Mouse (Mus musculus): ENCODE measurements around the gene Zcchc3. TPM values are rescaled to one million over a fixed set of nuclear protein-coding genes. Genes with fewer than 3 reads are reported as not detected.
"Not testable (repeated sequence)": the region's sequence is repeated elsewhere in the genome, so short reads cannot be mapped to it uniquely, and the experiment has no call there.

Gene Zcchc3
- polyA plus RNA-seq, 1 experiment: 1.7 TPM

GRCm38 (mm10) chr2:152443281-152443680 lies 28.5 kb upstream of the Zcchc3 start:
- H3K36me3 ChIP-seq (ENCODE audit: control insufficient read depth, insufficient read depth, low read length): no peaks in the 10 kb centered on the region
- 97% methylated on average over 8 of the region's 8 CpGs for WGBS
- no peak for TF ChIP-seq POLR2A (IDR thresholded peaks at IDR 0.05; ENCODE audit: control insufficient read depth, extremely low read depth, insufficient read depth, low read length, poor library complexity)
- no peak for TF ChIP-seq CTCF (IDR thresholded peaks at IDR 0.05; ENCODE audit: borderline replicate concordance, control insufficient read depth, extremely low read depth, insufficient read depth, low read length, poor library complexity)
- no peaks in the 10 kb centered on the region for H3K27me3 ChIP-seq (ENCODE audit: control insufficient read depth, insufficient read depth, low read length)
- no peaks in the 10 kb centered on the region for H3K4me1 ChIP-seq (replicated peaks; ENCODE audit: control insufficient read depth, insufficient read depth, low read length)
- H3K27ac ChIP-seq (ENCODE audit: control insufficient read depth, insufficient read depth, low read length): no peak overlapping the region
- no peak for DNase-seq
- no peak overlapping the region for H3K4me3 ChIP-seq (ENCODE audit: control insufficient read depth, insufficient read depth, low read length)

- Histone ChIP-seq H3K4me1 (replicated peaks; ENCODE audit: control insufficient read depth, insufficient read depth, low read length) (peaks cover 1% of the 10 kb centered on the region; the same call in 1 of the 2 replicates), H3K27ac (ENCODE audit: control insufficient read depth, insufficient read depth, low read length) (no peak overlapping the region), H3K4me3 (ENCODE audit: control insufficient read depth, insufficient read depth, low read length) (no peak overlapping the region), H3K36me3 (ENCODE audit: control insufficient read depth, insufficient read depth, low read length) (no peaks in the 10 kb centered on the region), H3K27me3 (ENCODE audit: control insufficient read depth, insufficient read depth, low read length) (no peaks in the 10 kb centered on the region)
- TF ChIP-seq POLR2A (IDR thresholded peaks at IDR 0.05; ENCODE audit: control insufficient read depth, extremely low read depth, insufficient read depth, low read length, poor library complexity) (no peak), CTCF (IDR thresholded peaks at IDR 0.05; ENCODE audit: borderline replicate concordance, control insufficient read depth, extremely low read depth, insufficient read depth, low read length, poor library complexity) (no peak)
- DNase-seq: no peak
- WGBS: 89% methylated on average over 4 of the region's 4 CpGs
Observed at GRCm38 (mm10) chr2:152442322-152442721, 27.5 kb upstream of the Zcchc3 start.

DNA sequence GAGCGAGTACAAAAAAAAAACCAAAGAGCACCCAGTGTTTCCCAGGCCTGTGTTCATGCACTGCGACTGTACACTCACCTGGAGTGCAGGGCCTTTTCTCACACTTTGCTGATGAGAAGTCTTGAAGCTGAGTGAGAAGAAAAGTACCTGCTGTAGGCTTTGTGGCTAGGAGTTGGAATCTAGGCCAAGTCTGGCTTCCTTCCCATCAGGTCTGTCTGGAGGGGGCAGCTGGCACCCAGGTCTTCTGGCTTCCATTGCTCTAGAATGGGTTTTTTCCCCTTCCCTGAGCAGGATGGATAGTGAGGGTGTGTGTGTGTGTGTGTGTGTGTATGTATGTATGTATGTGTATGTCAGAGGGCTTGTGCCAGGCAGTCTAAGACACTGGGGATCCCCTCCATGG lies 25.0 kb upstream of the Zcchc3 start:
- Histone ChIP-seq H3K27me3 (ENCODE audit: control insufficient read depth, insufficient read depth, low read length) (no peaks in the 10 kb centered on the region), H3K27ac (ENCODE audit: control insufficient read depth, insufficient read depth, low read length) (no peak overlapping the region), H3K4me1 (replicated peaks; ENCODE audit: control insufficient read depth, insufficient read depth, low read length) (peaks cover 2% of the 10 kb centered on the region; the same call in 1 of the 2 replicates), H3K36me3 (ENCODE audit: control insufficient read depth, insufficient read depth, low read length) (no peaks in the 10 kb centered on the region), H3K4me3 (ENCODE audit: control insufficient read depth, insufficient read depth, low read length) (no peak overlapping the region)
- 97% methylated on average over 2 of the region's 2 CpGs for WGBS
- no peak for DNase-seq
- TF ChIP-seq CTCF (IDR thresholded peaks at IDR 0.05; ENCODE audit: borderline replicate concordance, control insufficient read depth, extremely low read depth, insufficient read depth, low read length, poor library complexity): no peak
- TF ChIP-seq POLR2A (IDR thresholded peaks at IDR 0.05; ENCODE audit: control insufficient read depth, extremely low read depth, insufficient read depth, low read length, poor library complexity): no peak

DNA sequence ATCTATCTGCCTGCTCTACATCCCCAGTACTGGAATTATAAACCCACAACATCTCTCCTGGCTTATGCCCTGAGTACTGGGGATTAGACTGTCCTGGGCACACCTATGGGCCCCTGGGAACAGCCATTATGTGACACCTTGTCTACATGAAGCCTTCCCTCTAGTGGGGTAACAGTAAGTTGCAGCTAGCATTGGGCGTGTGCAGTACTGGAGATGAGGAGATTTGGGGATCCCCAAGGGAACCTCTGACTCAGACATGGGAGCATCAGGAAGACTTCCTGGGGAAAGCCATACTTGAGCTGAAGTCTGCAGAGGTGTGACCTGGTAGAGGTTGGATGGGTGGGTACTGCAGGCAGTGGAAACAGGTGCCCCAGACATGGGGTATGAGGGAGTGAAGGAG lies 24.1 kb upstream of the Zcchc3 start:
- WGBS: 85% methylated on average over 1 of the region's 1 CpGs
- DNase-seq: no peak
- no peaks in the 10 kb centered on the region for H3K27me3 ChIP-seq (ENCODE audit: control insufficient read depth, insufficient read depth, low read length)

DNA sequence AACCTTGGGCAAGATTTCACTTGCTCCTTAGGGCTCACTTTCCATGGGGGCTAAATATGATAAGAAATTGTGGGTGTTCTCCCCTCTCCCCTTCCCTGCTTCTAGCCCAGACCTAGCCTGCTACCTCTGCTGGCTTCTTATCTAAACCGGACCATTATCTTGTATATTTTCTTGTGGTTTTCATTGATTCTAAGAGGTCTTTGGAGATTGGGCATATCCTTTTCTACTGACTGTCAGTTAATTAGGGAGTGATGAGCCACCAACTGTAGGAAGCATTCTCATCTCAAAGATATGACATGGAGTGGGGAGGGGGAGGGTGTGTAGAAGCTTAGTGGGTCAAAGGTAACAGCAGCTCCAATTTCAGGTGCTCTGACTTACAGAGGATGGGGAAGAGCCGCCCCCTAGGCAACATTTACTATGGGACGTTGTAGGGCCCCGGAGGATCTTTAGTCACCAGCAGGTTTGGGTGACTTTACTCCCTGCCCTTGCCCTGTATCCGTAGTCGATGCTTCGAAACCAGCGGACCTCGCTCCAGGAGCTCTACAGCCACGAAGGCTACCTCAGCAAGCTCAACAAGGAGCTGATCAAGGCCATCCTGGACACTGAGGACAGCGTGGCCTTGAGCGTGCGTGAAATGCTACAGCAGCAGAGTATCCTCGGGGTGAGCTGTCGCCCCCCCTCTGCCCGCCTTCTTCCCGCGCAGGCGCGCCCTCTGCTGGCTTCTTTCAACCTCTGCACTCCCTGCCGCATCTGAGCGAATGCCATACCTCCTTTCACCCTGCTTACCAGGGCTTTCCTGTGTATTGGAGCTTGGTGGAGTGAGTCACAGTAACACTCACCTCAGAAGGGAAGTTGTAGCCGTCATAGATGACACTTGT lies 22.4 kb upstream of the Zcchc3 start:
- WGBS: 10% methylated on average over 23 of the region's 23 CpGs
- Histone ChIP-seq H3K4me1 (replicated peaks; ENCODE audit: control insufficient read depth, insufficient read depth, low read length) (peaks cover 2% of the 10 kb centered on the region; the same call in 1 of the 2 replicates), H3K27me3 (ENCODE audit: control insufficient read depth, insufficient read depth, low read length) (no peaks in the 10 kb centered on the region), H3K4me3 (ENCODE audit: control insufficient read depth, insufficient read depth, low read length) (peak overlapping the region; percentile 15; the same call in 1 of the 2 replicates), H3K27ac (ENCODE audit: control insufficient read depth, insufficient read depth, low read length) (no peak overlapping the region), H3K36me3 (ENCODE audit: control insufficient read depth, insufficient read depth, low read length) (no peaks in the 10 kb centered on the region)
- DNase-seq: peak; percentile 79
- TF ChIP-seq CTCF (IDR thresholded peaks at IDR 0.05; ENCODE audit: borderline replicate concordance, control insufficient read depth, extremely low read depth, insufficient read depth, low read length, poor library complexity) (peak; percentile 95), POLR2A (IDR thresholded peaks at IDR 0.05; ENCODE audit: control insufficient read depth, extremely low read depth, insufficient read depth, low read length, poor library complexity) (no peak)

More for the DNA sequence above, 24.1 kb upstream of the Zcchc3 start:
- Histone ChIP-seq H3K27ac (ENCODE audit: control insufficient read depth, insufficient read depth, low read length) (no peak overlapping the region), H3K4me1 (replicated peaks; ENCODE audit: control insufficient read depth, insufficient read depth, low read length) (peaks cover 2% of the 10 kb centered on the region; the same call in 1 of the 2 replicates), H3K4me3 (ENCODE audit: control insufficient read depth, insufficient read depth, low read length) (no peak overlapping the region), H3K36me3 (ENCODE audit: control insufficient read depth, insufficient read depth, low read length) (no peaks in the 10 kb centered on the region)
- TF ChIP-seq POLR2A (IDR thresholded peaks at IDR 0.05; ENCODE audit: control insufficient read depth, extremely low read depth, insufficient read depth, low read length, poor library complexity) (no peak), CTCF (IDR thresholded peaks at IDR 0.05; ENCODE audit: borderline replicate concordance, control insufficient read depth, extremely low read depth, insufficient read depth, low read length, poor library complexity) (no peak)

- no peaks in the 10 kb centered on the region for H3K36me3 ChIP-seq (ENCODE audit: control insufficient read depth, insufficient read depth, low read length)
- no peak overlapping the region for H3K4me3 ChIP-seq (ENCODE audit: control insufficient read depth, insufficient read depth, low read length)
- no peak overlapping the region for H3K27ac ChIP-seq (ENCODE audit: control insufficient read depth, insufficient read depth, low read length)
- peaks cover 2% of the 10 kb centered on the region; the same call in 1 of the 2 replicates for H3K4me1 ChIP-seq (replicated peaks; ENCODE audit: control insufficient read depth, insufficient read depth, low read length)
- whole genome bisulfite sequencing: 96% methylated on average over 7 of the region's 7 CpGs
- DNase-seq: no peak
- TF ChIP-seq POLR2A (IDR thresholded peaks at IDR 0.05; ENCODE audit: control insufficient read depth, extremely low read depth, insufficient read depth, low read length, poor library complexity) (no peak), CTCF (IDR thresholded peaks at IDR 0.05; ENCODE audit: borderline replicate concordance, control insufficient read depth, extremely low read depth, insufficient read depth, low read length, poor library complexity) (no peak)
- no peaks in the 10 kb centered on the region for H3K27me3 ChIP-seq (ENCODE audit: control insufficient read depth, insufficient read depth, low read length)
Observed at GRCm38 (mm10) chr2:152436405-152436901, 21.6 kb upstream of the Zcchc3 start.

GRCm38 (mm10) chr2:152428481-152428880 lies 13.7 kb upstream of the Zcchc3 start:
- not testable (repeated sequence) for DNase-seq; H3K36me3 ChIP-seq (ENCODE audit: control insufficient read depth, insufficient read depth, low read length); H3K27me3 ChIP-seq (ENCODE audit: control insufficient read depth, insufficient read depth, low read length); H3K4me1 ChIP-seq (replicated peaks; ENCODE audit: control insufficient read depth, insufficient read depth, low read length); H3K27ac ChIP-seq (ENCODE audit: control insufficient read depth, insufficient read depth, low read length); H3K4me3 ChIP-seq (ENCODE audit: control insufficient read depth, insufficient read depth, low read length)
- WGBS: 78% methylated on average over 2 of the region's 2 CpGs
